Mouse (Mus musculus) spleen, embryonic (tissue): ENCODE results near the gene Exoc3l2.

Experiments
- CTCF ChIA-PET: fragments of 350-600 bp; sonication (Branson Sonifier 250); formaldehyde crosslinking; loops from one replicate; lab custom pipeline; 2022; lab: Charles Lee

Gene Exoc3l2

DNA sequence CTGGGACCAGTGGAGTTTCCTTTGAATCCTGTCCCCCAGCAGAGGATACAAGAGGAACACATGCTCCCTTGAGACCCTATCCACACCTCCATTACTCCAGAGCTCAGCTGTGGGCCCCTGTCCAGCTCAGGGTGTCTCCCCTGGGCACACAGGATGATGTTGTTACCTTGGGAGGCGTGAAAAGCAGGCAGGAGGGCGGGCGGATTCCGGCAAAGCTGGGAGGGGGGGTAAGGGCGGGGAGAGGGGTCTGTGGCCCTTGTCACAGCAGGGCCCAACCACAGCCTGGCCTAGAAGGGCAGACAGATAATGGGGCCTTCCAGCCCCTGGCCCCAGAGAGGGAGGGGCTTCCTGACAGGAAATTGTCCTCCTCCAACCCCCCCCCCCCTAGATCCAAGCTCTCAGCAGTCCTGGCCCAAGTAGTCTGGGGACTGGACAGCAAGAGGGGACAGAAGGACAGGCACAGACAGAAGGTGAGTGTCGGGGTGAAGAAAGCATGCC lies at the start of gene Exoc3l2:
Gene Exoc3l2 (plus strand): TSS at position 448 of the 498 bp plus-strand sequence.
- CTCF ChIA-PET: no interaction called here

DNA sequence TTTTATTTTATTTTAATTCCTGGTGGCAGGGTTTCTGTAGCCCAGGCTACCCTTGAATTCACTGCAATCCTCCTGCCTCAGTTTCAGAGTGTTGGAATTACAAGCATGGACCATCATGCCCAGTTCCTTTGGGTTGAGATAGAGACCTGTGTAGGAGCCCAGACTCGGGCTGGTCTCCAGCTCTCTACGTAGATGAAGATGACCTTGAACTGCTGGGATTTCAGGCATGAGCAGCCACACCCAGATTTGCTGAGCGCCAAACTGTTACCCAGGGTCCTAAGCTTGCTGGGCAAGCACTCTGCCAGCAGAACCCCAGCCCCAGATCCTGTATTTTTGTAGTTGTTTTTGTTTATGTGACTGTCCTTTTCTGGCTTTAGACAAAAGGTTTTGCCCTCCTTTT lies 49.6 kb upstream of the Exoc3l2 start:
- CTCF ChIA-PET: no interaction called here

DNA sequence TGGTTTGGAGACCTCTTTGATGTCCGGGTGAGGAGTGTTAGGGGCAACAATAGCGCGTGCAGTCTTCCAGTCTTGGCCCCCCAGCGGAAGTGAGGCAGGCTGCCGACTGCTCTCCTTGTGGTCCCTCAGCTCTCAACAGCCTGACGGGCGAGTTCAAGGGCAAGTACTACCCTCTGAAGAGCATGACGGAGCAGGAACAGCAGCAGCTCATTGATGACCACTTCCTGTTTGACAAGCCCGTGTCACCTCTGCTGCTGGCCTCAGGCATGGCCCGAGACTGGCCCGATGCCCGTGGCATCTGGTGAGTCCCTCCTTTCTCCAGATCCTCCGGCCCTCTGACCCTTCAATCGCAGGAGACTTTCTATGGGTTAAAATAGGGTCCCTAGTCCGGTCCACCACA lies 46.5 kb upstream of the Exoc3l2 start:
- CTCF ChIA-PET: no interaction called here

DNA sequence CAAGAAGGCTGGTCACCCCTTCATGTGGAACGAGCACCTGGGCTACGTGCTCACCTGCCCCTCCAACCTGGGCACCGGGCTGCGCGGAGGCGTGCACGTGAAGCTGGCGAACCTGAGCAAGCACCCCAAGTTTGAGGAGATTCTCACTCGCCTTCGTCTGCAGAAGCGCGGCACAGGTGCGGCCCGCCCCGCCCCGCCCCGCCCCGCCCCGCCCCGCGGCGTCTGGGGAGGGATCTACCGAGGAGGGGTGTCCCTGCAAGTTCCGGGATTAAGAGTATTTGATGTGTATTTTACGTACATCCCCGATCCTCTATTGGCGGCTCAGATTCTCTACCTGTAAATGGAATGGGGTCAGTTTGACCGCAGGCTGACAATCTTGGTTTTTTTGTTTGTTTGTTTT lies 43.0 kb upstream of the Exoc3l2 start:
- CTCF ChIA-PET: no interaction called here

DNA sequence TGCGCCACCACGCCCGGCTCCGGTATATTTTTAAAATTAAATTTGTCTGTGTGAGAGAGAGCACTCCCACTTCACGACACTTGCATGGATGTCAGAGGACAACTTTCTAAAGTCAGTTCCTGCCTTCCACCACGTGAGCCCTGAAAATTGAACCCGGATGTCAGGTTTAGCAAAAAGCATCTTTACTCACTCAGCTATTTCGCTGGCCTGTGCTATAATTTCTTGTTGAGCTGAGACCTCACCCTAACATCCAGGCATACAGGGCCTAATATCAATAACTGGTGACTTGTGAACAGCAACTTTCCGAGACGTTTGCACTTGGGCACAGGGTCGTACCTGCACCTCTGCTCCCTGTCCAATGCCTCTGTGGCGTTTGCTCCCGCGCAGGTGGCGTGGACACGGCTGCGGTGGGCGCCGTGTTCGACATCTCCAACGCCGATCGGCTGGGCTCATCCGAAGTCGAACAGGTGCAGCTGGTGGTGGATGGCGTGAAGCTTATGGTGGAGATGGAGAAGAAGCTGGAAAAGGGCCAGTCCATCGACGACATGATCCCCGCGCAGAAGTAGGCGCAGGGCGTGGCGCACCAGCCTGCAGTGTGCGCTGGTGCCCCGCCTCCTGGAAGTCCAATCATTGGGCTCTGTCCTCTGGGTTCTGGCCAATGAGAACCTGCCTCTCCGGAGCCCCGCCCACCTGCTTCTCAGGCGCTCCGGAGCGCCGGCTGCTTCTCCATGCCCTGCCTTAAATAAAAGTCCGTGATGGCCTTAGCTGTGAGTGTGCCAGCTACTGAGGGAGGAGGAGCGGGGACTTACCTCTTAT lies 42.1 kb upstream of the Exoc3l2 start:
- CTCF ChIA-PET: no interaction called here

DNA sequence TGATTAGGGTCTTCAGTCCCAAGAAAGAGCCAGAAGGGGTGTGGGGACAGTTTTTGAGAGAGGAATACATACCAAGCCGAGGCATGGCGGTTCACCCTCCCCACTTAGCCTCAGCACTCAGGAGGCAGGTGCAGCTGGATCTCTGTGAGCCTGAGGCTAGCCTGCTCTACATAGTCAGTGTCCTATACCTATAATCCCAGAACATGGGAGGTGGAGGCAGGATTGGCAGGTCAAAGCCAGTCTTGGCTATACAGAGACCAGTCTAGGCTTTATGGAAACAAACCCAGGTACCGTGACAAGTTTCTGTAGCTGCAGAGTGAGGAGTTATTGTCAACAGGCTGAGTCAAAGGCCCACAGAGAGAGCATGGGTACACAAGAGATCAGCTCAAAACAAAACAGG lies 40.0 kb upstream of the Exoc3l2 start:
- CTCF ChIA-PET: no interaction called here

DNA sequence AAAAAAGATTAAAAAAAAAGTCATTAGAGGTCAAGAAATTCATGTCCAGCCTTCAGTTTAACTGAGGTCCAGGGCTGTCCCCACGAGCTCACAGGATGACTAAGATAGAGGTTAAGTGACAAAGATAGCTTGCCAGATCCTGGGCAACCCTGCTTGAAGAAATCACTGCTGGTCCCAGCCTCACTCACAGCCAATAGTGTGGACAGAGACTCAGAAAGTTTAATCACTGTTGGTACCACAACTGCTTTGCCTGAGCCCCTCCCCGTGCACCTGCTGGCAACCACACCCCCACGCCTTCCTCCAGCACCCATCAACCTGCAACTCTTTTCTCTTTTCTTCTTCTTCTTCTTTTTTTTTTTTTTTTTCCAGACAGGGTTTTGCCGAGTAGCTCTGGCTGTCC lies 39.1 kb upstream of the Exoc3l2 start:
- CTCF ChIA-PET: interaction anchor here (0.6 kb wide), 1 partner anchor 68 kb away, joined by 3 read pairs; no protein-coding TSS in a partner anchor

DNA sequence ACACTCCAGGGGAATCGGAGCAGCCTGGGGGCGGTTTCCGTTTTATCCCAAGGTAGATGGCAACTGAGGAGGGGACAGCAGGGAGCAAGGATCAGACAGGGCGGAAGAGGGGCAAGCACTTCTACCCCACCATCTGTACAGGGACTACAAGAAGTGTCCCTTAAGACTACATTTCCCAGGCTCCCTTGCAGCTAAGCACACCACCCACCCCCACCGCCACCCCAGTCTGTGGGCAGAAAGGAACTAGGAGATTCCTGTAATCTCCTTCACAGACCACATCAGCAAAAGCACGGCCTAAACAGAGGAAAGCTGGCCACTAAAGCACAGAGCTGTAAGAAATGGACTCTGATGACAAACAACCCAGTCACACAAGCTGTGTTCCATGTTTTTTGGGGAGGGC lies 36.8 kb upstream of the Exoc3l2 start:
- CTCF ChIA-PET: no interaction called here

DNA sequence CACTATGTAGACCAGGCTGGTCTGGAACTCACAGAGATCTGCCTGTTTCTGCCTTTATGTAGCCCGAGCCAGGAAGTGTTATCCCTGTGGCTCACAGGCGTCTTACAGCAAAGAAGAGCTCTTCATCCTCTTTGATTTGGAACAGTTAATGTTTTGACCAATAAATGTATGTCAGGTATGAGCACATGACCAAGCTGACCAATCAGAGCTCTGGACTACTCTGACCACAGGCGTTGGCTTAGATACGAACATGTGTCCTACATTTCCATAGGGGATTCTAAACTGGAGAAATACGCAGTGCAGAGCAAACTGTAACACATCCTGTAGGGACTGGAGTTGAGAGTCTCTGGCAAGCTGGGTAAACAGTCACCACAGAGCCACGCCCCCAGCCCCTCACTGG lies 36.2 kb upstream of the Exoc3l2 start:
- CTCF ChIA-PET: no interaction called here

DNA sequence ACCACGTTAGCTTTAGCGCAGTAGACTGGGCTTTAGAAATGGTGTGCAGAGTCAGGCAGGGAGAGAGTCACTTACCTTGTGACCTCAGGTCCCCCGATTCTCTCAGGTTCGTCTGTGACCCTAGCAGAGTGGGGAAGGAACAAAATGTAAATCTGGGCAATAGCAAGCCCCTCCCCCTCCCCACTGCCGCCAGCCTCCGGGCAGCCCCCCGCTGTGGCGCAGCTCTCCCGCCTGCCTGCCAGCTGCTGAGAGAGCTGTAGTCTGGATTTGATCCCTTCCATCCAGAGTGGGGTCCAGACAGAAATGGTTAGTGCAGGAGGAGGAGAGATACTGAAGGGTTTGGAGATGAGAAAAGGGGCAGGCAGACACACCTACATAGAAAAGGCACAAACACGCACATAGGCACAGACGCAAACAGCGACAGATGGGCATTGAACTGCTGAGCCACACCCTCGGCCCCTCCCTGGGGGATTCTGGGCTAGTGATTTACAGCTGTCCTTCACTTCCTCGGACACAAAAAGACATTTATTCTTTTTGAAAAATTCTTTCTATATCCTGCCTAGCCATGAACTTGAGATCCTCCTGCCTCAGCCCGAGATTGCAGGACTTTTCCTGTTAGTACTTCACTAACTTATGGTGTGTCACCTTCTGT lies 35.0 kb upstream of the Exoc3l2 start:
- CTCF ChIA-PET: no interaction called here

DNA sequence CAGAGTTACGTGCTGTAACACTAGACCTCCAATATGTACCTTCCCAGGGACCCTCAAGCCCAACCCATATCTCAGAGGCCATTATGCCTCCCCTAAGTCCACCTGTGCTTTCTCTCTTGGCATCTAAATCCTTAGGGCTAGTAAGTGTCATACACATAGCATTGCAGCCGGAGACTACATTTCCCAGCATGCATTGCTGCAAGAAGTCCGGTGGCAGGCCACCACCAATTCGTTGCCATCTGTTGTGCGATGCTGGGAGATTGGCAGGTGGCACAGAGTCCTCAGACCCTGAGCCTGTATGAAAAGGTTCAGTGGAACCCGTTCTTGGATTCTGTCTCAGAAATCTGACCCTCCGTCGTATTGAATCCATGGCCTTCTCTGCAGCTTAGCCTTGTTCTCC lies 33.4 kb upstream of the Exoc3l2 start:
- CTCF ChIA-PET: no interaction called here

DNA sequence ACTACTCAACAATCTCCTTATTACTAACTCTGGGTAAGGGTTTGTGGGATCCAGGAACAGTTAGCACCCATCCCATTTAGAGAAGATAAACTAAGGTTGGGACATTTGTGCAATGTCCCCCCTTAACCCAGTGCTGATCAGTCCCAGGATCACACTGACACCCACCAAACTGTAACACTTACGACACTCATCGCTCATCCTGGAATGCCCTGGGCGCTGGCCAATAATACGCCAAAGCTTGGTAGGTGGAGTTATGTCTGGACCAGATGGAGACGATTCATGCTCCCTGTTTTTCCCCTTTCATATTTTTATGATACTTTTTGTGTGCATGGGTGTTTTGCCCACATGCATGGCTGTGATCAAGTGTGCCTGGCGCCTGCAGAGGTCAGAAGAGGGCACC lies 32.7 kb upstream of the Exoc3l2 start:
- CTCF ChIA-PET: no interaction called here

DNA sequence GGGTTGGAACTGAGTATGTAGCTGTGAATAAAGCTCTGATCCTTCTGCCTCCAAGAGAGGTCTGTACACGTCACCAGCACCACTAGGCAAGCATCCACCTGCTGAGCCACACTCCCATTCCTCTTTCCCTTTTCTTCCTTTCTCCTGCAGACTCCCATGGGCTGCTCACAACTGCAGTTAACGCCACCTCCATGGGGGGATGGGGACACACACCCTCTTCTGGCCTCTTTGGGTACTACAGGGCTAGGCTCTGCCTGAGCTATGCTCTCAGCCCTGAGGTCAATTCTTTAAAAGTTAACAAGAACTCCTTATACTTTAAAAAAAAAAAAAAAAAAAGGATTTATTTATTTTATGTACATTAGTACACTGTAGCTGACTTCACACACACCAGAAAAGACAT lies 30.7 kb upstream of the Exoc3l2 start:
- CTCF ChIA-PET: interaction anchor here (0.6 kb wide), 1 partner anchor 10 kb away, joined by 3 read pairs; no protein-coding TSS in a partner anchor

DNA sequence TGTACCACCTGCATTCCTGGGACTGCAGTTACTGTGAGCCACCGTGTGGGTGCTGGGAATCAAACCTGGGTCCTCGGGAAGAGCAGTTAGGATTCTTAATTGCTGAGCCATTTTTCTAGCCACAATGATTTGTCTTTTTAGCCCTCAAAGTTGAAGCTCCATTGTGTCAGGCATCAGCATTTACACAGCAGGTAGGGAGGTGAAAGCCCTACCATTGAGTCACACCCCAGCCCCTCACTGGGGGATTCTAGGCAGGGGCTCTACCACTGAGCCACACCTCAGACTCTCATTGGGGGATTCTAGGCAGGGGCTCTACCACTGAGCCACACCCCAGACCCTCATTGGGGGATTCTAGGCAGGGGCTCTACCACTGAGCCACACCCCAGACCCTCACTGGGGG lies 26.9 kb upstream of the Exoc3l2 start:
- CTCF ChIA-PET: interaction anchor here (0.6 to 0.7 kb wide), 2 partner anchors 37 to 324 kb away, joined by 3 read pairs; no protein-coding TSS in a partner anchor

DNA sequence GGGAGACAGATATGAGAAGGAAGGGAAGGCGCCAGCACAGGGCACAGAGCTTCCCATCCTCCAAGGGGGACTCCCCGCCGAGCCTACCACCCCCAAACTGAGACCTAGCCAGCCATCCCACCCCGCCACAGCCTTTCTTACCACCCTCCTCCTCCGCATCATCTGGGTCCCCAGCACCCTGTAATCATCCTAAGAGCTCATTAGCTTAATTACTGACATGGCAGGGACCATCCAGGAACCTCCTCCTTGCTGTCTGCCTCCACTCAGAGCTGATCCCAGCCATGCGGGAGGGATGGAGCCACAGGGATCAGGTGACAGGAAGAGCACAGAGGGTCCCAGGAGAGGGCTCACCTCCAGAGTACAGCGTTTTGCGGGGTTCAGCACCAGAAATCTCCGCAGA lies 26.1 kb upstream of the Exoc3l2 start:
- CTCF ChIA-PET: interaction anchor here (0.6 to 0.7 kb wide), 2 partner anchors 37 to 323 kb away, joined by 3 read pairs; no protein-coding TSS in a partner anchor

DNA sequence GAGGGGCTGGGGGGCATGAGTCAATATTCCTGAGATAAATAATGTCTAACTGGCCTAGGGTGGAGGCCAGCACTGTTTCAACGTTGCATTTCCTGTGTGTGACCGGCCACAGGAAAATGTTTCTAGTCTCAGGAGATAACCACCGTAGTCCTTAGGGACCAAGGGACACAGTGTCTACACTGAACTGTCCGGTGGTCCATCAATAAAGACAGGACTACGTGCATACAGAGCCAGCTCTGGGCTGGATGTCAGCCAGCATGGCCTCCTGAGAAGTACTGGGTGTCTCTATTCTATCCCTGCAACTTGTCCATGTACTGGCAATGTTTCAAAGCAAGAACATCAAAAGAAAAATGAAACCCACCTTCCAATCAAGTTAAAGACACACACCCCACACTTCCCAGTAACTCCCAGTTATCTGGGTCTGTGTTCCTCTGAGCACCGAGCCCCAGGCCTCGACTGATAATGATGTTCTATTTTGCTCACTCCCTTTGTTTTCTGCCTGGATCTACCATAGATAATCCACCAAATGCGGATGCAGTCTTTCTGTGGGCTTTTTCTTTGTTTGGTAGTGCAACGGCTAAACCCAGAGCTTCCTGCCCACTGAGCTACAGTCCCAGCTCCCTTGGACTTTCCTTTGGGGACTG lies 21.6 kb upstream of the Exoc3l2 start:
- CTCF ChIA-PET: no interaction called here

DNA sequence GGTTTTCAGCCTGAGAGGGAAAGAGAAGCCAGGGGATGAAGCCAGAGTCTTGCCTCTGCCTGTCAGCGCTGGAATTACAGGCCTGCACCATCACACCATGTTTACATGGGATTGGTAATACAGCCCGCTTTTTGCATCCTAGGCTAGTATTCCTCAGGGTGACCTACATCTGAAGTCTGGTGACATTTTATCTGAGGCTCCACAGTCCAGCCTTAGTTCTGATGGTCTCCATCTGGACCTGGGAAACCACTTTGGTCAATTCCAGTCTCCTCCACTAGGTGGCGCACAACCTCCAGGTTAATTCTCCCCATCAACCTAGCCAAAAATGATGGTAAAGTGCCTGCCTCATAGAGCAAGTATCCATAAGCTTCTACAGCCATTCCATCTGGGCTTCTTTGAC lies 19.8 kb upstream of the Exoc3l2 start:
- CTCF ChIA-PET: interaction anchor here (0.5 kb wide), 1 partner anchor 37 kb away, joined by 3 read pairs; no protein-coding TSS in a partner anchor

DNA sequence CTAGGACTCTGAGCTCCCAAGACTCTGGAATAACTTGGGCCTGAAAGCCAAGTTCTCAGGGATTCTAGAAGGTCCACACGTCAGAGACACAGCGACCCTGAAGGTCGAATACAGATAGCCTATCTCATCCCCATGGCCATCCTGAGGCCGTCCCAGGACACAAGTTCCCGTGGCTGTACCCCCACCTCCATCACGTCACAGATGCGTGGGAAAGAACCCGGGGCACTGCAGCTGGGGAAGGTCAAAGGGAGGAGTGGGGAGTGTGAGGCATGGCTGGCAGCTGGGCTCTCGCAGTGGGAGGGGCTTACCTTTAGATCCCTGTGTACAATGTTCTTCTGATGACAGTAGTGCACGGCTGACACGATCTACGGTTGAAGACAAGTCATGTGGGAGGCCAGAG lies 18.3 kb upstream of the Exoc3l2 start:
- CTCF ChIA-PET: no interaction called here

DNA sequence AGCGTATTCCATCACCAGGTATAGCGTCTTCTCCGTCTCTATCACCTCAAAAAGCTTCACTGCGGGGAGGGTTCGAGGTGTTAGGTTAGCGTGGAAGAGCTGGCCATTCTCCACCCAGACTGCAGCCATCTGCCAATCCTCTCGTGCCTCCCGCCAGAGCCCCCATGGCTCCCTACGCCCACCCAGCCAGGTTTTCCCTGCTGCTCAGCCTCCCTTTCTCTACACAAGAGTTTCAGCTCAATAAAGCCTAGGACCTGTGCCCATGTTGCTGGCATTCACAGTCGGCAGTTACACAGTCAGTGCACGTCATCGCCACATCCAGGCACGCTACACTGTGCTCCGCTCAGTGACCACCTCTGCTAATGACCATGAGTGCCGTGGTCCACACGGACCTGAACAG lies 15.4 kb upstream of the Exoc3l2 start:
- CTCF ChIA-PET: interaction anchor here (0.6 kb wide), 2 partner anchors 8 to 491 kb away, joined by 3 to 5 read pairs; no protein-coding TSS in a partner anchor

DNA sequence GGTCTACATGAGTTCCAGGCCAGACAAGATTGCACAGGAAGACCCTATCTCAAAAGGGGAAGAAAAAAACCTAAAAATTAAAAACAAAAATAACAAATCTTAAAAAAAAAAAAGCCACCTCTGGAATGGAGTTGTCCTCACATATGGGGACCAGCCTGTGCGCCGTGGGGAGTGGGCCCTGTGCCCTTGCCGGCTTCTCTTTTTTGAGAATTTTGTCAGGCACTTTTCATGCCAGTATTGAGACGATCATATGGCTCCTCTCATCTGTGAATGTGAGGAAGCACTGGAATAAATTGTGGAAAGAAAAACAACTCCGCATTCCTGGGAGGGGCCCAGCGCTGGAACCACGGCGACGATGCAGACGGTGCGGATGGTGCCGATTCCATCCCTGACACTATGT lies 14.0 kb upstream of the Exoc3l2 start:
- CTCF ChIA-PET: no interaction called here

DNA sequence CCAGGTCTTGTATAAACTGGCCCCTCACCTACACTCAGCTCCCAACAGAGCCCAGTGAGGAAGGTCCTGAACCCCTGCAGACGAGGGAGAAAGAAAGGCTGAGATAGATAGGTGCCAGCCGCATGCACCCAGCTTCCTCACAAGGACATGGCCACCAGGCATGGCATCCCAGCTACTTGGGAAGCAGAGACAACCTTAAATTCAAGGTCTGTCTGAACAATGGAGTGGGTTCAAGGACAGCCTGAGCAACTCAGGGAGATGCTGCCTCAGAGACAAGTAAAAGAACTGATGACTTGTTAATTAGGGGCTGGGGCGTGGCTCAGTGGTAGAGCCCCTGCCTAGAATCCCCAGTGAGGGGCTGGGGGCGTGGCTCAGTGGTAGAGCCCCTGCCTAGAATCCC lies 7.9 kb upstream of the Exoc3l2 start:
- CTCF ChIA-PET: interaction anchor here (0.6 kb wide), 1 partner anchor 136 kb away, joined by 3 read pairs; no protein-coding TSS in a partner anchor
